Mouse (Mus musculus) cortical plate, adult 2 months (tissue): Measurements from ENCODE around the gene Zfp74.

Experiments
- CTCF ChIP-seq: fragments of 200-500 bp; IDR thresholded peaks from 2 replicates; pipeline ENCODE4 v1.5.1; 2011; ENCODE audit warnings: mild to moderate bottlenecking, control low read depth, low read length; ENCODE audit not compliant: insufficient read depth; ENCODE audit errors: extremely low read depth
- POLR2A ChIP-seq: fragments of 200-500 bp; IDR thresholded peaks from 2 replicates; pipeline ENCODE4 v1.6.1; 2011; ENCODE audit warnings: mild to moderate bottlenecking, low read length, control low read depth; ENCODE audit not compliant: insufficient read depth; ENCODE audit errors: extremely low read depth

GRCm38 (mm10) chr7:29943720-29944119, 10.2 kb downstream of the Zfp74 start:
- TF ChIP-seq CTCF (no peak), POLR2A (no peak)
